Mouse (Mus musculus) ES-E14 (cell line): ENCODE data around the gene Erc2. TPM values are rescaled to one million over a fixed set of nuclear protein-coding genes. Genes with fewer than 3 reads are reported as not detected.

Experiments used
- DNase-seq: peaks from one replicate; pipeline ENCODE4 v3.0.0-alpha.2; 2013; ENCODE audit warnings: low read depth, low spot score
- H3K27ac ChIP-seq: 2 replicates; pipeline ENCODE4 v1.5.1; 2012; ENCODE audit warnings: low read depth, mild to moderate bottlenecking, low read length, moderate library complexity, mixed read lengths; ENCODE audit not compliant: poor library complexity, insufficient read depth, severe bottlenecking
- H3K36me3 ChIP-seq: 2 replicates; pipeline ENCODE4 v1.6.1; 2012; ENCODE audit warnings: mild to moderate bottlenecking, low read length, moderate library complexity, mixed read lengths; ENCODE audit not compliant: control insufficient read depth, poor library complexity, insufficient read depth, severe bottlenecking
- H3K4me1 ChIP-seq, 2 experiments: fragments of 150-350 bp in 1 of 2; sonication (generic) in 1 of 2; 2 replicates each; pipeline ENCODE4 v1.6.1; 2012; ENCODE audit warnings: low read length in 2 of 2, mild to moderate bottlenecking in 1 of 2, mixed read lengths in 1 of 2; ENCODE audit not compliant: control insufficient read depth in 2 of 2, insufficient read depth in 2 of 2, poor library complexity in 1 of 2
- H3K4me3 ChIP-seq, 2 experiments: fragments of 150-350 bp in 1 of 2; sonication (generic) in 1 of 2; 2 replicates each; pipeline ENCODE4 v1.5.1; 2012; ENCODE audit warnings: low read length in 2 of 2, low read depth in 1 of 2, mild to moderate bottlenecking in 1 of 2, mixed read lengths in 1 of 2; ENCODE audit not compliant: insufficient read depth in 1 of 2, poor library complexity in 1 of 2, severe bottlenecking in 1 of 2
- H3K9ac ChIP-seq: 2 replicates; pipeline ENCODE4 v1.6.1; 2012; ENCODE audit warnings: low read depth, mild to moderate bottlenecking, low read length, mixed read lengths; ENCODE audit not compliant: poor library complexity, insufficient read depth, severe bottlenecking
- H3K9me3 ChIP-seq: fragments of 150-350 bp; sonication (generic); 2 replicates; pipeline ENCODE4 v1.6.1; 2012; ENCODE audit warnings: low read depth, mild to moderate bottlenecking, low read length; ENCODE audit not compliant: control insufficient read depth, insufficient read depth
- CHD2 ChIP-seq: IDR thresholded peaks from 2 replicates; pipeline ENCODE4 v1.6.1; 2014; ENCODE audit warnings: mild to moderate bottlenecking, low read depth, low read length, inconsistent platforms
- HCFC1 ChIP-seq: IDR thresholded peaks from 2 replicates; pipeline ENCODE4 v1.6.1; 2012; ENCODE audit warnings: low read length, inconsistent platforms, borderline replicate concordance; ENCODE audit not compliant: insufficient read depth
- MAFK ChIP-seq: IDR thresholded peaks from 2 replicates; pipeline ENCODE4 v1.6.1; 2014; ENCODE audit warnings: mild to moderate bottlenecking, low read depth, low read length, inconsistent platforms; ENCODE audit not compliant: insufficient read depth
- ZC3H11A ChIP-seq: IDR thresholded peaks from 2 replicates; pipeline ENCODE4 v1.6.1; 2012; ENCODE audit warnings: low read depth, mild to moderate bottlenecking, inconsistent platforms, low read length, borderline replicate concordance
- ZNF384 ChIP-seq: IDR thresholded peaks from 2 replicates; pipeline ENCODE4 v1.6.1; 2012; ENCODE audit warnings: low read depth, low read length, inconsistent platforms
- in situ Hi-C, 2 experiments: fragments of 600-800 bp; cut with MboI; formaldehyde crosslinking; loops; one replicate each; pipeline ENCODE4 v1.15.1; 2025; ENCODE audit warnings: low sequenced_read_pairs in 2 of 2, inconsistent platforms in 1 of 2; ENCODE audit not compliant: unreplicated experiment in 2 of 2
- total RNA-seq: library from RNA; depleted of rRNA; stranded (reverse); fragments of 300-350 nt; gene quantifications from 2 replicates; pipeline ENCODE4 v1.2.3, GENCODE M21; 2012

Gene Erc2
- total RNA-seq, 1 experiment, result 9.1 TPM

DNA sequence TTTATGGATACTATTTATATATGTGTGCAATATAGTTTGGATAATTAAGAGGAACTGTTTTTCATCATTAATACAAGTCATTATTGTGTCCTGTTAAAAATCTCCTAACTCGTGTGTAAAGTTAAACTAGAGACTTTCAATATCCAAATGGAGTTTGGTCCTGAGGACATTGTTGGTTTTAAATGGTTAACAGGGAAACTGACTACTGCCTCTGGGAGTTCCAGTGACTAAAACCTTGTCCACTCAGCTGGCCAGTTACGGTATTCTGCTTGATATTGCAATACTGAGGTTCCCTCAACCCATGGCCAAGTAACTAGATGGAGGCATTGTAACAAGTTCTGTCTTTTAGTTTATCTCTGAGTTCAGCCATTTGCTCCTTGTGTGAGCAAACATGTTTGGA is 229.0 kb downstream of the Erc2 start:
- H3K9ac ChIP-seq, result no peak overlapping the region
- no peaks in the 10 kb centered on the region for H3K9me3 ChIP-seq
- DNase-seq, result no peak
- TF ChIP-seq MAFK (no peak), ZNF384 (no peak), CHD2 (no peak), ZC3H11A (no peak), HCFC1 (no peak)
- no peak overlapping the region for H3K4me3 ChIP-seq
- no peaks in the 10 kb centered on the region for H3K4me1 ChIP-seq
- in situ Hi-C loops, result no loop called here
- no peak overlapping the region for H3K27ac ChIP-seq
- H3K36me3 ChIP-seq, result no peaks in the 10 kb centered on the region

DNA sequence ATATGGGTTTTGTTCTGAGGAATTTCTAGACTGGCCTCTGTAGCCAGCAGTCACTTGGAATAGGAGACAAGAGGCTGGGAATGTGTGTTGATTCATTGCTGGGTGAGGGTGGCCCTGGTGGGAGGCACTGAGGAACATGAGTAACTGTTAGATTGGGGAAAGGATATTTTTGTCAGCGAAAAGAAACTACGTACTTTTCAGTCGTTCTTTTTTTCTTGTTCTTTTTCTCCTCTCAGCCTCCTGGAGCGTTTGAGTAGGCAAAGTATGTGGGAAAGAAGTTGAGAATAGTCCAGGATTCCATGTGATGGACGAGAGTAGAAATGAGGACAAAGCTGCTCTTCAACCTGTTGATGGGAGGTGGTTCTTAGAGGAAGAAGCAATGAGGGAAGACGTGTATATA is 230.4 kb downstream of the Erc2 start:
- no peak overlapping the region for H3K27ac ChIP-seq
- no peak for DNase-seq
- no peak overlapping the region for H3K9ac ChIP-seq
- TF ChIP-seq CHD2 (no peak), HCFC1 (no peak), MAFK (no peak), ZC3H11A (no peak), ZNF384 (no peak)
- H3K9me3 ChIP-seq, result no peaks in the 10 kb centered on the region
- H3K4me1 ChIP-seq, result no peaks in the 10 kb centered on the region
- H3K36me3 ChIP-seq, result no peaks in the 10 kb centered on the region
- in situ Hi-C loops, result no loop called here
- H3K4me3 ChIP-seq, result no peak overlapping the region

DNA sequence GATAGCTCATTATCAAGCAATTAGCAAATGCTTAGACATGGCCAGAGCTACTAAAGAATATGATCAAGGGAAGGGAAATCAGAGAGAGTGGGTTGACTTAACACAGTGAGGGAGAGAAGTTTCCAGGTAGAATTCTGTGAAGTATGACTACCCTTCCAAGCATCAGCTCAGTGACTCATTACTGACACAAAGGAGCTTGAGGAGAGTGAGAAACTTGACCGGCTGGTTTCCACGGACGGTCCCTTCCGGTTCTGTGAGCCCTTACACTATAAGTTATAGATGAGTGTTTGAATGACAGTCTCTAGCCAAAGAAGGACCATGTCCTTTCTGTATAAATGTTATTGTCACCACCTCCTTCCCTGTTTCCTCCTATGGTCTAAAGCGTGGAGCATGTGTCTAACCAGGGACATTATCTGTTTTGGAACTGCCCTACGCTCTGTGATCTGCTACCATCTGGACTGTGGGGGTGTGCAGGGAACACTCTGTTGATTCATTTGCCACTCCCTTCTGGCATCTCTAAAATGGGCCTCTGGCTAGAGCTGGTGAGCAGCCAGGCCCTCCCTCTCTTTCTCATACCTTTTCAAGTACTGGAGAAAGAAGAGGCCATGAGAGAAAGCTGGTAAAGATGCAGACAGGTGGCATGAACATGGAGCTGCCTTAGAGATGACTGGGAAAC is 238.3 kb downstream of the Erc2 start:
- H3K9ac ChIP-seq, result no peak overlapping the region
- in situ Hi-C loops, result no loop called here
- H3K9me3 ChIP-seq, result no peaks in the 10 kb centered on the region
- no peaks in the 10 kb centered on the region for H3K36me3 ChIP-seq
- no peak overlapping the region for H3K27ac ChIP-seq
- no peak for TF ChIP-seq ZNF384
- no peak for TF ChIP-seq ZC3H11A
- no peak for TF ChIP-seq HCFC1
- TF ChIP-seq CHD2, result no peak
- no peak for DNase-seq
- H3K4me1 ChIP-seq, result no peaks in the 10 kb centered on the region
- no peak overlapping the region for H3K4me3 ChIP-seq

DNA sequence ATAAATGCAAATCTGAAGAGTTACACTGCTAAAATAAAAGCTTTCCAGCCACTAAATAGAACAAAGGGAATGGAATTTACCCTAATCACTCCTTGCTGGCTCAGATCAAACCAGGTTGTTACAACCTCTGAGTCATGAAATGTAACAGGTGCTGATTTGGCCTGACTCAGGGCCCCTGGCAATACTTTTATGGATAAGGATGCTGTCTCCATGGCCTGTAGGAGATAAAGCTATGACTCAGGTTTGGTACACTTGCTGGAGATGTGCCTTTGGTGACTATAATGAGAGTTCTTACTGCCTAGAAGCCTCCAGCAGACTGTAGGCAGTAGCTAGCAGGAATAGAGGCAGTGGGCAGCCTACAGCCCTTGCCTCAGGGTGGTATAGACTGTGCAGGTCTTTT is 240.1 kb downstream of the Erc2 start:
- no peaks in the 10 kb centered on the region for H3K4me1 ChIP-seq
- H3K27ac ChIP-seq, result no peak overlapping the region
- no peak overlapping the region for H3K9ac ChIP-seq
- DNase-seq, result no peak
- no peaks in the 10 kb centered on the region for H3K9me3 ChIP-seq
- no peak overlapping the region for H3K4me3 ChIP-seq
- in situ Hi-C loops, result no loop called here
- TF ChIP-seq ZNF384 (no peak), MAFK (peak; percentile 57), CHD2 (no peak), ZC3H11A (no peak)
- H3K36me3 ChIP-seq, result no peaks in the 10 kb centered on the region

DNA sequence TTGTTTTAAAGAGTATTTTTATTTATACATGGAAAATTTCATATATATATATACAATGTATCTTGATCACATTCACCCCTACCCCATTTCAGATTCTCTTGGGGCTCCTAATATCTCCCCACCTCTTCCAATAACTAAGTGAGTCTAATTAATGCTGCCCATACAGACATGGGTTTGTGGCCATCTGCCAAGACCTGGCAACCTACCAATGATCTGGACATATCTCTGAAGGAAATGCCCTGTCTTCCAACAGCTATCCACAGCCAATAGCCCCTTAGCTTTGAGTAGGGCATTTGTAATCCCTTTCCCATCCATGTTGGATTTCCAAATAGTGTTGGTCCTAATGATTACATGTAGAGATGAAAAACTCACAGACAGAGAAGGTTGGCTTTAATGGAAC is 245.2 kb downstream of the Erc2 start:
- in situ Hi-C loops, result no loop called here
- H3K9ac ChIP-seq, result no peak overlapping the region

More for the DNA sequence above, 245.2 kb downstream of the Erc2 start:
- H3K27ac ChIP-seq, result no peak overlapping the region
- no peaks in the 10 kb centered on the region for H3K36me3 ChIP-seq
- no peaks in the 10 kb centered on the region for H3K4me1 ChIP-seq
- no peak for DNase-seq
- H3K4me3 ChIP-seq, result no peak overlapping the region
- H3K9me3 ChIP-seq, result no peaks in the 10 kb centered on the region
- TF ChIP-seq HCFC1 (no peak), MAFK (no peak), ZC3H11A (no peak), ZNF384 (no peak), CHD2 (no peak)
